Mouse (Mus musculus) mesoderm, embryonic 11.5 days (tissue): Measurements from ENCODE around the gene Wwox.
A peak's percentile ranks its signal among the peaks of the same experiment; 100 is the strongest.

ENCODE experiments used
- DNase-seq: peaks from one replicate; pipeline ENCODE4 v3.0.0-alpha.2; 2012; ENCODE audit warnings: low read depth, low spot score

Wwox gene

GRCm38 (mm10) chr8:115009897-115010768, 570.7 kb downstream of the Wwox start:
- DNase-seq = peak; percentile 23

GRCm38 (mm10) chr8:115010769-115011073, 571.3 kb downstream of the Wwox start:
- no peak for DNase-seq

GRCm38 (mm10) chr8:115019661-115020060, 580.2 kb downstream of the Wwox start:
- DNase-seq = no peak

GRCm38 (mm10) chr8:115021731-115022130, 582.3 kb downstream of the Wwox start:
- no peak for DNase-seq

- no peak for DNase-seq
These were observed 584.6 kb downstream of the Wwox start for GRCm38 (mm10) chr8:115024062-115024461.

- DNase-seq = no peak
These were observed 586.1 kb downstream of the Wwox start for GRCm38 (mm10) chr8:115025390-115026098.

GRCm38 (mm10) chr8:115026201-115026600, 586.7 kb downstream of the Wwox start:
- DNase-seq = no peak

GRCm38 (mm10) chr8:115033194-115033593, 593.7 kb downstream of the Wwox start:
- no peak for DNase-seq

GRCm38 (mm10) chr8:115036016-115036415, 596.6 kb downstream of the Wwox start:
- DNase-seq = no peak

GRCm38 (mm10) chr8:115038426-115038825, 599.0 kb downstream of the Wwox start:
- DNase-seq = no peak

GRCm38 (mm10) chr8:115045746-115046145, 606.3 kb downstream of the Wwox start:
- no peak for DNase-seq

- no peak for DNase-seq
These were observed 607.0 kb downstream of the Wwox start for GRCm38 (mm10) chr8:115046496-115046895.

- DNase-seq = no peak
These were observed 618.9 kb downstream of the Wwox start for GRCm38 (mm10) chr8:115058193-115058835.

GRCm38 (mm10) chr8:115063623-115064022, 624.2 kb downstream of the Wwox start:
- DNase-seq = no peak

GRCm38 (mm10) chr8:115064691-115065090, 625.2 kb downstream of the Wwox start:
- no peak for DNase-seq

GRCm38 (mm10) chr8:115065386-115065785, 625.9 kb downstream of the Wwox start:
- no peak for DNase-seq

GRCm38 (mm10) chr8:115066550-115067058, 627.1 kb downstream of the Wwox start:
- no peak for DNase-seq

GRCm38 (mm10) chr8:115068723-115069122, 629.3 kb downstream of the Wwox start:
- DNase-seq = no peak

GRCm38 (mm10) chr8:115070225-115070624, 630.8 kb downstream of the Wwox start:
- DNase-seq = no peak

GRCm38 (mm10) chr8:115071231-115071630, 631.8 kb downstream of the Wwox start:
- no peak for DNase-seq

GRCm38 (mm10) chr8:115078296-115078695, 638.8 kb downstream of the Wwox start:
- no peak for DNase-seq
